Mouse (Mus musculus): ENCODE measurements around the gene Zfp366. TPM values are rescaled to one million over a fixed set of nuclear protein-coding genes. Genes with fewer than 3 reads are reported as not detected.

Zfp366 gene
- polyA plus RNA-seq, 1 experiment from 2014 or later: 1.3 TPM

DNA sequence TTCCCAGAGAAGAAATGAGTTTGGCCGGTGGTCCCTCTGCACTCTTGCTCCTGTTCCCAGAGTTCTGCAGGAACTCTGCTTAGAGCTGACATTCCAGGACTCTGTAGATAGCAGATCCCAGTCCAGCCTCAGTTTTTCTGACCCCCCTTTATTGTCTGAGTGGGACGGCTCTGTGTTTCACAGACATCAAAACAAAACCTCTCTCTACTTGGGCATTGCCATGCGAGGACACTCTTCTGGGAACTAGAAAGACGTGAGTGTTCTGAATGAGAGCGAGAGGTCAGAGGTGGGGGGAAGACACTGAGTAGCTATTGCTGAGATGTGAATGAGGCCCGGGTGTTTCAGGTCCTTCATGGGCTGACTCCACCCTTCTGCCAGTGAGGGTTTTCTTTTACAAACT lies 55.1 kb downstream of the Zfp366 start:
- TF ChIP-seq CTCF (IDR thresholded peaks at IDR 0.05; ENCODE audit: low read depth): no peak
- no peak overlapping the region for H3K4me2 ChIP-seq
- WGBS: 25% methylated on average over 6 of the region's 6 CpGs
- H3K9me3 ChIP-seq (ENCODE audit: low read depth, low read length): no peaks in the 10 kb centered on the region
- H3K4me3 ChIP-seq (ENCODE audit: low read depth, low read length): no peak overlapping the region
- no peak overlapping the region for H3K9ac ChIP-seq
- ATAC-seq (ENCODE audit: insufficient read depth): no peak
- DNase-seq: no peak
- no peaks in the 10 kb centered on the region for H3K27me3 ChIP-seq (ENCODE audit: insufficient read depth, low read length)
- no peaks in the 10 kb centered on the region for H3K36me3 ChIP-seq (ENCODE audit: insufficient read depth)
- peak overlapping the region; percentile 95 for H3K27ac ChIP-seq (ENCODE audit: low read depth)
- H3K4me1 ChIP-seq (ENCODE audit: insufficient read depth): peaks cover 27% of the 10 kb centered on the region

DNA sequence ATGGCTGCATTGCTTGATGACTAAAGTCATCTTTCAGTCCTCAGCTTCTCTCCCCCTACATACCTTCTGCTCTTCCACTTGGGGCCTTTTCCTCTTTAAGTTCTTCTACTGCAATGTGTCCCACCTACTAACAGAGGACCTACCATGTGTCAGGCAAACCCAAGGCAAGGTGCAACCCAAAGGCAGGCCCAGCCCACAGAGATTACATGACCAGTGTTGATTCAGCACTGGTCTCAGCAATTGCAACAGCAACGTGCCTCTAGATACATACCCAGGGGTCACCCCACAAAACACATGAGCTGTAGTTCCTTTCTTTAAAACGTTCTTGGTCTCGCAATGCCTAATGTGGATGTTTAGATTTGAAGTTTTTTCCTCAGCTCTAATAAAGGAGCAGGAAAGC lies 57.4 kb downstream of the Zfp366 start:
- DNase-seq (no peak), ATAC-seq (ENCODE audit: insufficient read depth) (no peak)
- TF ChIP-seq CTCF (IDR thresholded peaks at IDR 0.05; ENCODE audit: low read depth): no peak
- Histone ChIP-seq H3K36me3 (ENCODE audit: insufficient read depth) (no peaks in the 10 kb centered on the region), H3K9ac (no peak overlapping the region), H3K9me3 (ENCODE audit: low read depth, low read length) (no peaks in the 10 kb centered on the region), H3K4me3 (ENCODE audit: low read depth, low read length) (no peak overlapping the region), H3K27ac (ENCODE audit: low read depth) (no peak overlapping the region), H3K4me2 (no peak overlapping the region), H3K4me1 (ENCODE audit: insufficient read depth) (peaks cover 20% of the 10 kb centered on the region), H3K27me3 (ENCODE audit: insufficient read depth, low read length) (no peaks in the 10 kb centered on the region)
- WGBS: 64% methylated on average over 3 of the region's 3 CpGs

DNA sequence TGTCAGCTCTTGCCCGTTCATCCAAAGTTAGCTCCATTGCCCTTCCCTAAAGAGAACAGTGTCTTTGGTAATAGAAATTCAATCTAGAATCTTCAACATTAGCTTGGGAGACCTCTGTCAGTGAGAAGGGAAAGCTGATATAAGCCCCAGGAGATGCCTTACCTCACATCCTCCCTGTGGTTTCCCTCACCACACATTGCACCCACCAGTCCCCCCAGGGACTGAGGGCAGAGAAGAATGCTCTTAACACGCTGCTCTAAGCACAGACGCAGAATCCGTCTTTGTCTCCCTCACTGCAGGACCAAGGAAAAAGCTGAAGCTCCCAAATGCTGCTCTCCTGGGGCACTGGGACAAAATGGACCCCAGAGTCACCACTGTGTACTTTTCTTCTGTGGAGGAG lies 58.3 kb downstream of the Zfp366 start:
- no peak for ATAC-seq (ENCODE audit: insufficient read depth)
- Histone ChIP-seq H3K36me3 (ENCODE audit: insufficient read depth) (no peaks in the 10 kb centered on the region), H3K4me1 (ENCODE audit: insufficient read depth) (peaks cover 15% of the 10 kb centered on the region), H3K27me3 (ENCODE audit: insufficient read depth, low read length) (no peaks in the 10 kb centered on the region), H3K4me3 (ENCODE audit: low read depth, low read length) (no peak overlapping the region), H3K9me3 (ENCODE audit: low read depth, low read length) (no peaks in the 10 kb centered on the region), H3K27ac (ENCODE audit: low read depth) (no peak overlapping the region), H3K9ac (no peak overlapping the region), H3K4me2 (no peak overlapping the region)
- DNase-seq: no peak
- TF ChIP-seq CTCF (IDR thresholded peaks at IDR 0.05; ENCODE audit: low read depth): no peak
- WGBS: 65% methylated on average over 4 of the region's 4 CpGs

DNA sequence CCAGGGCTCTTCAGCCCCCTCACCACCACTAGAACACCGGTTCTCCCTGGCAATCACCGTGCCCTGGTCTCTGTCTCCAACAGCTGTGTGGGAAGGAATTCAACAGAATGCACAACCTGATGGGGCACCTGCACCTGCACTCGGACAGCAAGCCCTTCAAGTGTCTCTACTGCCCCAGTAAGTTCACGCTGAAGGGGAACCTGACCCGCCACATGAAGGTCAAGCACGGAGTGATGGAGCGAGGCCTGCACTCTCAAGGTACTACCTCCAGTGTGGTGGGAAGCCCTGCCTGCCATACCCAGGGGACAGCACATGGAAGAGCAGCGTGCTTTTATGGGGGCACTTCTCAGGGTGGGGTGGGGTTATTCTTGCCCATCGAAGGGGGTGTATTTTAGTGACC lies 59.2 kb downstream of the Zfp366 start:
- no peak overlapping the region for H3K4me2 ChIP-seq
- WGBS: 77% methylated on average over 9 of the region's 9 CpGs
- TF ChIP-seq CTCF (IDR thresholded peaks at IDR 0.05; ENCODE audit: low read depth): no peak
- H3K9ac ChIP-seq: no peak overlapping the region
- ATAC-seq (ENCODE audit: insufficient read depth) (no peak), DNase-seq (no peak)
- no peaks in the 10 kb centered on the region for H3K9me3 ChIP-seq (ENCODE audit: low read depth, low read length)
- no peaks in the 10 kb centered on the region for H3K27me3 ChIP-seq (ENCODE audit: insufficient read depth, low read length)
- no peak overlapping the region for H3K4me3 ChIP-seq (ENCODE audit: low read depth, low read length)
- H3K36me3 ChIP-seq (ENCODE audit: insufficient read depth): no peaks in the 10 kb centered on the region
- H3K27ac ChIP-seq (ENCODE audit: low read depth): no peak overlapping the region
- H3K4me1 ChIP-seq (ENCODE audit: insufficient read depth): peaks cover 7% of the 10 kb centered on the region

DNA sequence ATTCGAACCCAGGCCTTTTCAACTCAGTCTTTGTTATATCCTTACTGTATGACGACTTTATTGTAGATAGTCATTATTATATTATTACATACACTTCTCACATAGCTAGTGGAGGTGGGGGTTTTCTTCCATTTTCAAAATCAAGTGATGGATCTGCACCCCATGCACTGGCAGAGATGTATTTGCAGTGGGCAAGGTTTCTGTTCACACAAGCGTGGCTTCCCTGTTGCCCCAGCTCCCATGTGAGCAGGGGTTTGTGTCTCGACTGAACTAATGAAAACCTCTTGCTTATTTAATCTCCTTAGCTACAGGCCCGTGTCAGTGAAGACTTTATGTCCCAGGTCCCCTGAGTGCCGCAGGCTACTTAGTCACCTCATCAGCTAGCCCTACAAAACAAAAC lies 59.8 kb downstream of the Zfp366 start:
- no peaks in the 10 kb centered on the region for H3K9me3 ChIP-seq (ENCODE audit: low read depth, low read length)
- H3K27me3 ChIP-seq (ENCODE audit: insufficient read depth, low read length): no peaks in the 10 kb centered on the region
- no peak for ATAC-seq (ENCODE audit: insufficient read depth)
- no peak overlapping the region for H3K9ac ChIP-seq
- WGBS: 56% methylated on average over 6 of the region's 6 CpGs
- H3K4me3 ChIP-seq (ENCODE audit: low read depth, low read length): no peak overlapping the region
- H3K4me1 ChIP-seq (ENCODE audit: insufficient read depth): 0 out of 2 replicates have a peak, but pooled peaks cover under 1% of the 10 kb centered on the region
- H3K4me2 ChIP-seq: no peak overlapping the region
- H3K36me3 ChIP-seq (ENCODE audit: insufficient read depth): no peaks in the 10 kb centered on the region
- TF ChIP-seq CTCF (IDR thresholded peaks at IDR 0.05; ENCODE audit: low read depth): no peak
- H3K27ac ChIP-seq (ENCODE audit: low read depth): no peak overlapping the region
- DNase-seq: no peak

DNA sequence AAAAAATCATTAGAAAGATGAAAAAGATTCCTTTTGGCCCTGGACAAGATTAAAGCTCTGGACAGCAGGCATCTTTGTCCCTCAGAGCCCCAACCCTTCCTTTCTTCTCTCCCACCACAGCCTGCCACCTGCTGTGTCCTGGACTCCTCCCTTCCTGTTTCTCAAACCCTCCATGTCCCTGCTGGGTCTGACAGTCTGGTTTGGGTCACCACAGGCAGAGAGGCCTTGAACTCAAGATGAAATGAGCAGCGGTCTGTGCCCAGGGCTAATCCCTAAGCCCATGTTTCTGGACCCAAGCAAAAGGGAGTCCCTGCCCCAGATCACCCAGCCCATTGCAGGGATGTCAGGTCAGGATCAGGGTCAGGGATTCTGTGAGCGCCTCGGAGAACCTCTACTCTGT lies 60.3 kb downstream of the Zfp366 start:
- 53% methylated on average over 3 of the region's 3 CpGs for WGBS
- no peaks in the 10 kb centered on the region for H3K9me3 ChIP-seq (ENCODE audit: low read depth, low read length)
- no peak overlapping the region for H3K4me3 ChIP-seq (ENCODE audit: low read depth, low read length)
- H3K27me3 ChIP-seq (ENCODE audit: insufficient read depth, low read length): no peaks in the 10 kb centered on the region
- no peak overlapping the region for H3K4me2 ChIP-seq
- H3K27ac ChIP-seq (ENCODE audit: low read depth): no peak overlapping the region
- H3K36me3 ChIP-seq (ENCODE audit: insufficient read depth): no peaks in the 10 kb centered on the region
- no peak for DNase-seq
- H3K9ac ChIP-seq: no peak overlapping the region
- ATAC-seq (ENCODE audit: insufficient read depth): no peak
- TF ChIP-seq CTCF (IDR thresholded peaks at IDR 0.05; ENCODE audit: low read depth): no peak
- H3K4me1 ChIP-seq (ENCODE audit: insufficient read depth): no peaks in the 10 kb centered on the region

DNA sequence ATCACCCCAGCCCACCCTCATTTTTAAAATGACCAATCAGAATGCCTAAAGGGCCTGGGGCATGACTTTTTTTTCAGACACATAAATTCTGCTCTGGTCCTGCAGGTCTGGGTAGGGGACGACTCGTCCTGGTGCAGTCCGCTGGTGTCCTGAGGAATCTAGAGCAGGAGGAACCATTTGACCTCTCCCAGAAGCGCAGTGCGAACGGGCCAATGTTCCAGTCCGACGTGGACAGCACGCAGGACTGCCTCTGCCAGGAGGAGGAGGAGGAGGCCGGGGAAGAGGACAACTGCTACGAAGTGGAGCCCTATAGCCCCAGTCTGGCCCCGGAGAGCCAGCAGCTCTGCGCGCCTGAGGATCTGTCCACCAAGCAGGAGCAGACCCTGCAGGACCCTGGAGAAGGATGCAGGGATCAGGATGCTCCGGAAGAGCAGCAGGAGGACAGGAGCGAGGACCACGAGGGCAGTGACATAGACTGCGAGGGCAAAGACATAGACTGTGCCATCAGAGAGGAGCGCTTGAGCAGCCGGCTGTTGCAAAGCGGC lies 61.4 kb downstream of the Zfp366 start:
- no peak for DNase-seq
- WGBS: 80% methylated on average over 21 of the region's 21 CpGs

DNA sequence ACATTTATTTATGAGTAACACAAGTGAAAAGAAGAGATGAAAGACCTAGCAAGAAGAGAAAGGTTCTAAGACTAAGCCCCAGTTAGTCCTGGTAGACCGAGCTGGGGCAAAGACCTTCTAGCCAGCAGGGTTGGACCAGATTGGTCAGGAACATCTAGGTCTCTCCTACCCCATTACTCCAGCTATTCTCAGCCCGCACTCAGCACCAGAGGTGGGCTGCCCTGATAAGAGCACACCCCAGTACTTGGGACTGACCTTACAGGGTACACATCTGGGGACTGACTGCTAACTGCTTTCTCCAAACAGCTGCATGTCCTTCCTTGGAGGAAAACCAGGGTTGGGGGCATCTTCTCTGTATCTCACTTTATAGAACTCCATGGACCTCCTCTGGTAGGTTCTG lies 66.2 kb downstream of the Zfp366 start:
- Histone ChIP-seq H3K4me2 (no peak overlapping the region), H3K9ac (no peak overlapping the region), H3K9me3 (ENCODE audit: low read depth, low read length) (no peaks in the 10 kb centered on the region), H3K4me3 (ENCODE audit: low read depth, low read length) (no peak overlapping the region), H3K4me1 (ENCODE audit: insufficient read depth) (no peaks in the 10 kb centered on the region), H3K36me3 (ENCODE audit: insufficient read depth) (no peaks in the 10 kb centered on the region), H3K27me3 (ENCODE audit: insufficient read depth, low read length) (no peaks in the 10 kb centered on the region), H3K27ac (ENCODE audit: low read depth) (no peak overlapping the region)
- no peak for DNase-seq
- no peak for TF ChIP-seq CTCF (IDR thresholded peaks at IDR 0.05; ENCODE audit: low read depth)
- 91% methylated on average over 2 of the region's 2 CpGs for WGBS
- ATAC-seq (ENCODE audit: insufficient read depth): no peak

More for the DNA sequence above, 61.4 kb downstream of the Zfp366 start:
- no peak for TF ChIP-seq CTCF (IDR thresholded peaks at IDR 0.05; ENCODE audit: low read depth)
- Histone ChIP-seq H3K9me3 (ENCODE audit: low read depth, low read length) (no peaks in the 10 kb centered on the region), H3K4me2 (no peak overlapping the region), H3K27ac (ENCODE audit: low read depth) (no peak overlapping the region), H3K9ac (no peak overlapping the region), H3K36me3 (ENCODE audit: insufficient read depth) (no peaks in the 10 kb centered on the region), H3K27me3 (ENCODE audit: insufficient read depth, low read length) (no peaks in the 10 kb centered on the region), H3K4me3 (ENCODE audit: low read depth, low read length) (no peak overlapping the region), H3K4me1 (ENCODE audit: insufficient read depth) (no peaks in the 10 kb centered on the region)
- ATAC-seq (ENCODE audit: insufficient read depth): no peak

Measured in lung, embryonic 14.5 days (tissue).